10 mouse cellular contexts compared by ENCODE assay signal in genomic region chr19:44991031-44991430, GRCm38 (mm10). TPM values are rescaled to one million over a fixed set of nuclear protein-coding genes. Genes with fewer than 3 reads are reported as not detected.
DNase-seq lines count a peak whose midpoint lies in the region; ATAC-seq and TF ChIP-seq lines count a peak whose summit lies in the region.
"Had no signal": no experiment of that assay in that cellular context is flagged by ENCODE, and none has a peak within 500 bp of the region (broad histone marks: within the 10 kb centered on the region; RNA-seq: fewer than 3 reads in every experiment).

No protein-coding gene starts in this region.

- H3K9ac ChIP-seq in lung, embryonic 16.5 days (ENCODE audit: low read length) = no peak overlapping the region
- H3K9ac ChIP-seq in hindbrain, embryonic 15.5 days = 0 out of 2 replicates have a peak overlapping the region, but pooled peaks have one; percentile 84
- peak overlapping the region; percentile 49 for H3K9ac ChIP-seq in stomach, embryonic 16.5 days (ENCODE audit: low read length)

- H3K36me3 ChIP-seq in lung, embryonic 16.5 days (ENCODE audit: control insufficient read depth, insufficient read depth, low read length) = no peaks in the 10 kb centered on the region
- peaks cover 12% of the 10 kb centered on the region for H3K36me3 ChIP-seq in hindbrain, embryonic 15.5 days
- H3K36me3 ChIP-seq in limb, embryonic 10.5 days = peaks cover 7% of the 10 kb centered on the region; the same call in 1 of the 2 replicates
- H3K36me3 ChIP-seq in stomach, embryonic 16.5 days (ENCODE audit: control insufficient read depth, insufficient read depth, low read length) = no peaks in the 10 kb centered on the region

- peaks cover 23% of the 10 kb centered on the region for H3K4me1 ChIP-seq in lung, embryonic 16.5 days (replicated peaks; ENCODE audit: control insufficient read depth, insufficient read depth, low read length)
- peaks cover 2% of the 10 kb centered on the region; the same call in 1 of the 2 replicates for H3K4me1 ChIP-seq in lung, adult 2 months (ENCODE audit: control insufficient read depth, insufficient read depth, low read length)
- peaks cover 31% of the 10 kb centered on the region for H3K4me1 ChIP-seq in hindbrain, embryonic 15.5 days (replicated peaks)
- peaks cover 50% of the 10 kb centered on the region for H3K4me1 ChIP-seq in limb, embryonic 10.5 days
- H3K4me1 ChIP-seq in stomach, embryonic 16.5 days (ENCODE audit: control insufficient read depth, insufficient read depth, low read length) = peaks cover 30% of the 10 kb centered on the region

- 53% methylated on average over 8 of the region's 8 CpGs for WGBS in lung, embryonic 16.5 days
- WGBS in lung, adult 2 months = 69% methylated on average over 8 of the region's 8 CpGs
- 77% methylated on average over 8 of the region's 8 CpGs for WGBS in hindbrain, embryonic 15.5 days
- 86% methylated on average over 8 of the region's 8 CpGs for WGBS in limb, embryonic 10.5 days
- 60% methylated on average over 8 of the region's 8 CpGs for WGBS in stomach, embryonic 16.5 days

- no peak overlapping the region for H3K4me3 ChIP-seq in lung, embryonic 16.5 days (ENCODE audit: low read length)
- no peak overlapping the region for H3K4me3 ChIP-seq in lung, adult 2 months (replicated peaks; ENCODE audit: extremely low read depth, low read depth, low read length)
- H3K4me3 ChIP-seq in hindbrain, embryonic 15.5 days = peak overlapping the region; percentile 78
- H3K4me3 ChIP-seq in limb, embryonic 10.5 days = no peak overlapping the region
- H3K4me3 ChIP-seq in stomach, embryonic 16.5 days (replicated peaks; ENCODE audit: low read length) = peak overlapping the region; percentile 73

- H3K27me3 ChIP-seq in lung, embryonic 16.5 days (ENCODE audit: control insufficient read depth, insufficient read depth, low read depth, low read length) = no peaks in the 10 kb centered on the region
- no peaks in the 10 kb centered on the region for H3K27me3 ChIP-seq in hindbrain, embryonic 15.5 days
- H3K27me3 ChIP-seq in limb, embryonic 10.5 days (ENCODE audit: low read depth, poor library complexity, severe bottlenecking) = peaks cover 11% of the 10 kb centered on the region
- H3K27me3 ChIP-seq in stomach, embryonic 16.5 days (ENCODE audit: control insufficient read depth, insufficient read depth, low read length) = no peaks in the 10 kb centered on the region

- no peak for TF ChIP-seq CTCF in lung, adult 2 months (IDR thresholded peaks at IDR 0.05; ENCODE audit: insufficient read depth, low read length)

- no peak overlapping the region for H3K4me2 ChIP-seq in lung, embryonic 16.5 days (ENCODE audit: low read depth, low read length)
- peak overlapping the region; percentile 77 for H3K4me2 ChIP-seq in hindbrain, embryonic 15.5 days
- H3K4me2 ChIP-seq in stomach, embryonic 16.5 days (ENCODE audit: low read depth, low read length) = peak overlapping the region; percentile 100

- ATAC-seq in lung, embryonic 16.5 days (ENCODE audit: low read depth) = 0 out of 2 replicates have a peak, but pooled peaks have one; percentile 5
- no peak for ATAC-seq in hindbrain, embryonic 15.5 days (ENCODE audit: low FRiP score, low read depth)
- ATAC-seq in stomach, embryonic 16.5 days (ENCODE audit: insufficient read depth, low FRiP score) = peak; percentile 42

- no peak for DNase-seq in lung, adult 2 months
- no peak for DNase-seq in limb, embryonic 10.5 days (ENCODE audit: low spot score)
- DNase-seq in thymus, postnatal 14 days = no peak
- no peak for DNase-seq in spleen, postnatal 14 days (ENCODE audit: low spot score in 2 of 2)
- DNase-seq: adrenal gland, postnatal 10 days; cerebellum, postnatal 36 days; left cerebral cortex, postnatal 4 days had no signal

- H3K27ac ChIP-seq in lung, embryonic 16.5 days (ENCODE audit: low read length) = no peak overlapping the region
- H3K27ac ChIP-seq in hindbrain, embryonic 15.5 days (replicated peaks) = no peak overlapping the region
- H3K27ac ChIP-seq in limb, embryonic 10.5 days = 0 out of 2 replicates have a peak overlapping the region, but pooled peaks have one; percentile 46
- peak overlapping the region; percentile 53; the same call in 1 of the 2 replicates for H3K27ac ChIP-seq in stomach, embryonic 16.5 days (ENCODE audit: low read length)

- no peaks in the 10 kb centered on the region for H3K9me3 ChIP-seq in lung, embryonic 16.5 days (ENCODE audit: control insufficient read depth, low read length)
- no peaks in the 10 kb centered on the region for H3K9me3 ChIP-seq in hindbrain, embryonic 15.5 days
- no peaks in the 10 kb centered on the region for H3K9me3 ChIP-seq in limb, embryonic 10.5 days (replicated peaks)
- H3K9me3 ChIP-seq in stomach, embryonic 16.5 days (replicated peaks; ENCODE audit: control insufficient read depth, low read length) = no peaks in the 10 kb centered on the region

- no peak for TF ChIP-seq POLR2A in lung, adult 2 months (IDR thresholded peaks at IDR 0.05; ENCODE audit: borderline replicate concordance, extremely low read depth, low read depth, low read length)

RNA-seq across cellular contexts. Expression of gene Sema4g, which starts 2.1 kb away (rescaled TPM):
- 1.3 and 1.6 TPM in 2 replicates for polyA plus RNA-seq in lung, embryonic 16.5 days (2015; fragmentation: Nextera tagmentation; extraction: Ambion mirVana)
- 9.1 and 10.6 TPM in 2 replicates for polyA plus RNA-seq in lung, adult 2 months (2012; rRNA removed)
- polyA plus RNA-seq in hindbrain, embryonic 15.5 days (2015; fragmentation: Nextera tagmentation; extraction: Ambion mirVana) = 17.3 and 18.9 TPM in 2 replicates
- polyA plus RNA-seq in limb, embryonic 10.5 days (2016; fragmentation: Nextera tagmentation; extraction: Ambion mirVana) = 3.4 and 5.4 TPM in 2 replicates
- polyA plus RNA-seq in stomach, embryonic 16.5 days (2015; fragmentation: Nextera tagmentation; extraction: Ambion mirVana) = 4.6 and 5.5 TPM in 2 replicates

RNA-seq across cellular contexts. Expression of gene Twnk, which starts 14.4 kb away (rescaled TPM):
- polyA plus RNA-seq in lung, embryonic 16.5 days (2015; fragmentation: Nextera tagmentation; extraction: Ambion mirVana) = 19.8 and 19.9 TPM in 2 replicates
- 4.2 and 7.2 TPM in 2 replicates for polyA plus RNA-seq in lung, adult 2 months (2012; rRNA removed)
- 14.1 and 14.8 TPM in 2 replicates for polyA plus RNA-seq in hindbrain, embryonic 15.5 days (2015; fragmentation: Nextera tagmentation; extraction: Ambion mirVana)
- polyA plus RNA-seq in limb, embryonic 10.5 days (2016; fragmentation: Nextera tagmentation; extraction: Ambion mirVana) = 39.2 and 45.4 TPM in 2 replicates
- 17.1 and 17.2 TPM in 2 replicates for polyA plus RNA-seq in stomach, embryonic 16.5 days (2015; fragmentation: Nextera tagmentation; extraction: Ambion mirVana)

RNA-seq across cellular contexts. Expression of gene Mrpl43, which starts 15.2 kb away (rescaled TPM):
- 65.2 and 67.2 TPM in 2 replicates for polyA plus RNA-seq in lung, embryonic 16.5 days (2015; fragmentation: Nextera tagmentation; extraction: Ambion mirVana)
- polyA plus RNA-seq in lung, adult 2 months (2012; rRNA removed) = 50.1 and 78.0 TPM in 2 replicates
- 88.6 and 94.7 TPM in 2 replicates for polyA plus RNA-seq in hindbrain, embryonic 15.5 days (2015; fragmentation: Nextera tagmentation; extraction: Ambion mirVana)
- 69.8 and 75.3 TPM in 2 replicates for polyA plus RNA-seq in limb, embryonic 10.5 days (2016; fragmentation: Nextera tagmentation; extraction: Ambion mirVana)
- 62.2 and 64.9 TPM in 2 replicates for polyA plus RNA-seq in stomach, embryonic 16.5 days (2015; fragmentation: Nextera tagmentation; extraction: Ambion mirVana)

RNA-seq across cellular contexts. Expression of gene Lzts2, which starts 23.2 kb away (rescaled TPM):
- polyA plus RNA-seq in lung, embryonic 16.5 days (2015; fragmentation: Nextera tagmentation; extraction: Ambion mirVana) = 50.1 and 51.6 TPM in 2 replicates
- 143 TPM in 2 replicates for polyA plus RNA-seq in lung, adult 2 months (2012; rRNA removed)
- polyA plus RNA-seq in hindbrain, embryonic 15.5 days (2015; fragmentation: Nextera tagmentation; extraction: Ambion mirVana) = 25.4 and 28.7 TPM in 2 replicates
- 87.5 and 90.8 TPM in 2 replicates for polyA plus RNA-seq in limb, embryonic 10.5 days (2016; fragmentation: Nextera tagmentation; extraction: Ambion mirVana)
- polyA plus RNA-seq in stomach, embryonic 16.5 days (2015; fragmentation: Nextera tagmentation; extraction: Ambion mirVana) = 27.7 and 36.0 TPM in 2 replicates

RNA-seq across cellular contexts. Expression of gene Pdzd7, which starts 54.5 kb away (rescaled TPM):
- 0.21 and 0.33 TPM in 2 replicates for polyA plus RNA-seq in lung, embryonic 16.5 days (2015; fragmentation: Nextera tagmentation; extraction: Ambion mirVana)
- polyA plus RNA-seq in lung, adult 2 months (2012; rRNA removed) = 0.64 and 1.2 TPM in 2 replicates
- polyA plus RNA-seq in hindbrain, embryonic 15.5 days (2015; fragmentation: Nextera tagmentation; extraction: Ambion mirVana) = 2.6 and 3.2 TPM in 2 replicates
- polyA plus RNA-seq in limb, embryonic 10.5 days (2016; fragmentation: Nextera tagmentation; extraction: Ambion mirVana) = 0.20 and 0.28 TPM in 2 replicates
- 0.21 and 0.48 TPM in 2 replicates for polyA plus RNA-seq in stomach, embryonic 16.5 days (2015; fragmentation: Nextera tagmentation; extraction: Ambion mirVana)

Comparison
In these comparisons a context has a peak if more than half of its experiments do, and no peak if none do; other contexts are left out.
1. H3K27ac ChIP-seq: peak in limb, embryonic 10.5 days (single experiment) and stomach, embryonic 16.5 days (single experiment); none in lung, embryonic 16.5 days (single experiment) and hindbrain, embryonic 15.5 days (single experiment).
2. H3K4me3 ChIP-seq: peak in hindbrain, embryonic 15.5 days (single experiment) and stomach, embryonic 16.5 days (single experiment); none in lung, embryonic 16.5 days (single experiment), lung, adult 2 months (single experiment) and limb, embryonic 10.5 days (single experiment).